Mouse (Mus musculus) left cerebral cortex, postnatal 14 days (tissue): ENCODE results near the gene Gtf3a. TPM values are rescaled to one million over a fixed set of nuclear protein-coding genes. Genes with fewer than 3 reads are reported as not detected.
"Not testable (repeated sequence)": the region's sequence is repeated elsewhere in the genome, so short reads cannot be mapped to it uniquely, and the experiment has no call there.

ENCODE experiments used
- DNase-seq, 2 experiments: peaks; one replicate each; pipeline ENCODE4 v3.0.0; 2021 to 2022; ENCODE audit warnings: low spot score in 2 of 2, mixed read lengths in 1 of 2
- intact Hi-C: fragments of 180-260 bp; cut with DNase I; formaldehyde crosslinking; loops from one replicate; pipeline ENCODE4 v1.15.1; 2025
- long read RNA-seq, 2 experiments: library from polyadenylated mRNA; stranded (forward); transcript quantifications; one replicate each; pipeline ENCODE4 v2.0.0; 2021
- total RNA-seq, 2 experiments: library from RNA; stranded (reverse); gene quantifications; 2 replicates each; pipeline ENCODE4 v1.2.3; 2021

The Gtf3a gene
- 10 to 100 TPM; 23.9 to 29.1 TPM for total RNA-seq
- long read RNA-seq, experiment 1, transcript Gtf3a-204 (9 exons, 1,298 nt) = major isoform, 36 of 47 reads
- long read RNA-seq, experiment 1, partial matches to known transcripts = 2 of 47 reads
- long read RNA-seq, experiment 1, other reads (novel, unspliced or antisense) = 8 of 47 reads
- long read RNA-seq, experiment 2, transcript Gtf3a-204 (9 exons, 1,298 nt) = major isoform, 27 of 34 reads
- long read RNA-seq, experiment 2, partial matches to known transcripts = 2 of 34 reads
- long read RNA-seq, experiment 2, other reads (novel, unspliced or antisense) = 2 of 34 reads

DNA sequence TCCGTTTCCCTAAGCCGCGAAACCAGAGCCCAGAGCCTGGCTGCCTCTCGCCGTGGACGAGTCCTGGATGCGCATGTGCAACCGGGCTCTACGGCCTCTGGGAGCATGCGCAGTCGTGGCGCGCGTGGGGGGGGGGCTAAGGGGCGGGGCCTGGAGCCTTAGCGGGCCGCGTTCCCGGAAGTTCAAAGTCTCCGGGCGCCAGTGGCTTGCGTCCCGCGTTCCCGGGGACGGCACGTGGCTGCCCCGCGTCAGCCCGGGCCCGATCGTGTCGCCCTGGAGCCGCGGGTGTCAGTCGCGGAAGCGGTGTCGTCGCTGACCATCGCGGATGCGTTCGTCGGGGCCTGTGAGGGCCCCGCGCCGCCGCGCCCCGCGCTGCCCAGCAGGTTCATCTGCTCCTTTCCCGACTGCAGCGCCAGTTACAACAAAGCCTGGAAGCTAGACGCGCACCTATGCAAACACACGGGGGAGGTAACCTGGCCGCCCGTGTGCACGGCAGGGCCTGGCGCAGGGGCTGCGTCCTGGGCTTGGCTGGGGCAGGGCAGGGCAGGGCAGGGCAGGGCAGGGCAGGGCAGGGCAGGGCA is at the start of gene Gtf3a:
Gene Gtf3a (plus strand): TSS at position 150 of the 581 bp plus-strand sequence.
- peak; percentile 70 to 80 for DNase-seq
- intact Hi-C loops = no loop called here

DNA sequence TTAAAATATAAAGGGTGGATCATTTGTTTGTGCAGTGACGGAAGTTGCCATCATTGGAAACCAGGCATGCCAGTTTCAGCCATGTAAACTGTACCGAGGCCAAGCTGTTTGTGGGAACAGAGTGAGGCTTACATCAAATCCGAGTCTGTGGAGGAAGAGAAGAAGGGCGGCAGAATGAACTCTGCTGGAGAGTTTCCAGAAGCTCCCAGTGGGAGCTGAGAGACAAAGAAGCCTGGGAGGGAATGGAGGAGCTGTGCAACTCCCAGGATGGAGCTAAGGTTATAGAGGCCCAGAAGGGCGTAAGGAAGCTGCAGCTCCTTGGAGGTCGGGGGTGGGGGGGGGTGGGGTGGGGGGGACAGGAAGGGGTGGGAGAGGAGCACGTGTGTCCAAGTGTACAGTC is 48.1 kb upstream of the Gtf3a start:
- intact Hi-C loops = no loop called here
- DNase-seq = no peak

DNA sequence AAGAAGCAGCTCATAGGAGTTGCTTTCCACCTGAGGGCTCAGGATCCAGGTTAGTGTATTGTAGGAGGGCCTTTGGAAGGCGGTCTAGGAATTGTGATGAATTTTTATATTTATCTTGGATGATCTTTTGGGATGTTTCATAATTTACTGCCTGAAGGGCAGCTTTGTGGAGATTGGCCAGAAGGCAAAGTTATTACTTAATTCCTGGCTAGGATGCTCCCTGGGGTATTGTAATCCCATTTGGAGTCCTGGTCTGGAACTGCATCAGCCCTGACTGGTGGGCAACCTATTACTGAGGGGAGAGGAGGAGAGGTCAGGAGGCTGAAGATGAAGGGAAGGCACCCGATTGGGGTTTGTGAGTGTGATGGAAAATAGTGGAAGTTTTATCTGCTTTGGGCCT is 47.0 kb upstream of the Gtf3a start:
- DNase-seq = no peak
- intact Hi-C loops = no loop called here

DNA sequence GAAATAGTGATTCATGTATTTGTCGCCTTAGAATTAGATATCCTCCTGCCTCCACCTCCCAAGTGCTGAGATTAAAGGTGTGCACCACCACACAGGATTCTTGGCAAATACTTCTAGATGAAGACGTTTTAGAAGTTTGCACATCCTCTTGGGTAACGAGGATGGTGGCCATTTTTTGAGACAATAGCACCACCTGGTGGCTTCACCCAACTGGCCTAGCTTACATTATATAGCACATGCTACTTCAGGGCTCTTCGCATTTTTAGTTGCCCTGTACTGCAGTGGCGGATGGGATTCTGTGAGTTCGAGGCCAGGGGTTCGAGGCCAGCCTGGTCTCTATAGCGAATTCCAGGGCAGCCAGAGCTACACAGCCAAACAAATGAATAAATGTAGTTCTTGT is 44.1 kb upstream of the Gtf3a start:
- intact Hi-C loops = loop anchor here (1.0 to 2.0 kb wide), 3 partner anchors 198 to 414 kb away; no protein-coding TSS in a partner anchor

DNA sequence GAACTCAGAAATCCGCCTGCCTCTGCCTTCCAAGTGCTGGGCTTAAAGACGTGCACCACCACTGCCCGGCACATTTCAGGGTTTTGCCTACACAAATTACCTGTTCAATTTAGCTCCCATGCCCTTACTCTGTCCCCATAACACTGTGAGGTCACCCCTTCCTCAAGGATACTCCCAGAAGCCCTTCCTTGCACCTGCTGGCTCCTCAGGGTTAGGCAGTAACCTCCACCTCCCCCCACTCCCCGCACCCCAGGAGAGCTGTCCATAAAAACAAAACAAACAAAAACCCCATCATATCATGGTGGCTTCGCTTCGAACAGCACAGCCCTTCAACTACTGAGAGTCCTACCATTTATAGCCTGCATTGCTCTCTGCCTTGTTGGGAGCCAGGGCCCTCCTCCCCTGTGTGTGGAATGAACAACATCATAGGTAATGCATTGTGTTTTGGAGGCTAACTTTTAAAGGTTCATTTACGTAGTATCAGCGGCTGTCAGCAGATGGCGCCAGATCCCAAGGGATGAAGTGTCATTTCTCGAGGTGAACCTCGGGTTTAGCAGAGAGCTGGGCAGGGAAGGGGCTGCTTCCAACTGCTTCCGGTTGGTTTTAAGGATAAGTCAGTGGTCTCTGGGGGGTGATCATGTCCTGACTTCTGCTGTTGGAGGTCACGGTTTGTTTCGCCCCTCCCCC is 42.8 kb upstream of the Gtf3a start:
- peak; percentile 52 to 79 for DNase-seq
- intact Hi-C loops = loop anchor here (2.0 kb wide), 1 partner anchor 413 kb away; no protein-coding TSS in a partner anchor

More for the DNA sequence above, 44.1 kb upstream of the Gtf3a start:
- DNase-seq = peak; percentile 85 to 88

DNA sequence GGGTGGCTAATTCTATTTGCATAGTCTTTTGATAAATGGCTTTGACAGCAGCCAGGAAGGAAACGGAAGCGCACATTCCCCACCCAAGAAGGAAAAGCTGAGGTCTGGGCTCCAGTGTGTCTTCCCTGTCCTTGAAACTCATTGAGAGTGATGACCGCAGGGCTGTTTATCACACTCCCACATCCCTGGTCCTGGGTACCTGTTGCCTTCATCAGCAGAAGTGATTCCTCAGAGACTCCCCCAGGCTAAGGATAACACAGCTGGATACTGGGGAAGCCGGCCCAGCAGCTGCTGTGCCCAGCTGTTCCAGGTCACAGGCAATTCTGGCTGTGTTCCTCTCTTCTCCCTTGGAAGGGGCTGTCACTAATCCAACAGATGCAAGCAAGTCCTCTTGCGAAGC is 40.9 kb upstream of the Gtf3a start:
- intact Hi-C loops = no loop called here
- DNase-seq = no peak

DNA sequence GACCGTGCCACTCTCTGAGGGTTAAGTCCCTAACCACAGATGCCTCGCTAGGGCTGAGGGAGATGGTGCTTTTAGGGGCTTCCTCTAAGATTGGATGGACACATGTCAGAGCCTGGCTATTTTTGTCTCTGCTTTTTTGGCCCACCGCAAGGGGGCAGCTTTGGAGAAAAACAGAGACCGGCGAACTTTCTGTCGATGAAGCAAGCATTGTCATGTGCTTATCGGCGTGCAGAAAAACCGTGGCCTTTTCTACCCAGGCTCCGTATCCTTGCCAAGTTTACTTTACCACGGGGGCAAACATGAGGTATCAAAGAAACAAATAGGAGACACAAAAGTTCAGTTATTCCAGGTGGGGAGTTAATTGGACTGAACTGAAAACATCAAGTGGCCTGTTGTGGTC is 39.8 kb upstream of the Gtf3a start:
- intact Hi-C loops = no loop called here
- DNase-seq = no peak

DNA sequence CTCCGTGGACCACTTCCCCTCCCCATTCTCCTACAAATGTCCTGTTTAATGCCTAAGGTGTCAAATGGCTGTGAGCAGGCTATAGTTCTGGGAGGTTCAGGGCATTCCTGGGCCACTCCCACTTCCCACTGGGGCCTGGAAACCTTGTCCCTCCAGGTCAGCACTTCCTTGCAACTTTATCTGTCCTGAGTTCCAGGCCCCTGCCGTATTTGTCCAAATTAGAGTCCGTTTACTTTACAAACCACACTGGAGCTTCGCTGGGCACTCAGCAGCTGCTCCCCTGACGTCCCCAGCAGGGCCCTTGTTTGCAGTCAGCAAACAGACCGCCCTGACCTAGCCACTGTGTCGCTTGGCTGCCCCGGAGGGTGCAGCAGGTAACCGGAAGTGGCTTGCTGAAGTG is 36.3 kb upstream of the Gtf3a start:
- no peak for DNase-seq
- intact Hi-C loops = no loop called here

DNA sequence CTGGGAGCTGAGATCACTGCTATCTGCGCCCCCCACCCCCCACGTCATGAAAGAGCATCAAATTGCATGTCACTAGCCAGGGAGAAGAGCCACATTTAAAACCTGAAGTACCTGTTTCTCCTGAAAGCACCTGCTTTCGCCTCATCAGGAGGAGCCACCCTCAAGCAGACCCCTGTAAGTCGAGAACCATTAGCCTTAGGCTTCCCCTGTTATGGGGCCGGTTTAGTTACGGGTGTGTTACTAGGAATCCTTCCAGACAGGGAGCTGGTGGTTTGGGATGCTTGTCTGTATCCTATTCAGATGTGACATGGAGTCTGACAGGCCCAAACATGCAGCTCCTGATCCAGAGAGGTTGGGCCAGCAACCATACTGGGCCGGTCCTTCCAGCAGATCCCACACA is 35.1 kb upstream of the Gtf3a start:
- no peak for DNase-seq
- intact Hi-C loops = no loop called here

DNA sequence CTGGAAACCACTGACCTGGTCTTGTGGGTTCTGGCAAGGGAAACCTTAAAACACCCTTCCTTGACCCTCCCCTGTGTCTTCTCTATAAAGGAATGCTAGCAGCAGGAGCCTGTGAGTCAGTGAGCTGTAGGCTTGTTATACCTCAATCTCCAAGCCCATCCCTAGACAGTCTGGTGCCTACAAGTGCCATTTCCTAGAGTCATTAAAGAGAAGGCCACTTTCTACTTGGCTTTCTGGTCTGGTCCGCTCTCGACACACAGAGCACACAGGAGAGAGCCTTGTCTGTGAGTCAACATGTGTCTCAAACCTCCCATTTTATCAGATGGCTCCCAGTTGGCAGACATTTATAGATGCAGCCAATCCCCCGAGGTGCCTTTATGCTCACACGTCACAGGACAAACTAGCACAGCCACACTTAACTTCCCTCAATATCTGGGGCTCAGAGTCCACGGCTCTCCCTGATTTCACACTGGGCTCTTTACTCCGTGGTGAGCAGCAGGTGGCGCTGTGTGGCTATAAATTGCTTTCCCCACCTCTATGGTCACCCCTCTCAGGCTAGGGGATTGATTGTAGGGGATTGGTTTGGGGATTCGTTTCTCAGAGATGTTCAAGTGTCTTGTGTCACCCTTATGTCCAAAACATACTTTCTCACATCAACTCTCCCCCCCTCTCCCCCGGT is 34.2 kb upstream of the Gtf3a start:
- intact Hi-C loops = loop anchor here (2.0 kb wide), 2 partner anchors 313 to 405 kb away; no protein-coding TSS in a partner anchor
- peak; percentile 42 to 67 for DNase-seq

DNA sequence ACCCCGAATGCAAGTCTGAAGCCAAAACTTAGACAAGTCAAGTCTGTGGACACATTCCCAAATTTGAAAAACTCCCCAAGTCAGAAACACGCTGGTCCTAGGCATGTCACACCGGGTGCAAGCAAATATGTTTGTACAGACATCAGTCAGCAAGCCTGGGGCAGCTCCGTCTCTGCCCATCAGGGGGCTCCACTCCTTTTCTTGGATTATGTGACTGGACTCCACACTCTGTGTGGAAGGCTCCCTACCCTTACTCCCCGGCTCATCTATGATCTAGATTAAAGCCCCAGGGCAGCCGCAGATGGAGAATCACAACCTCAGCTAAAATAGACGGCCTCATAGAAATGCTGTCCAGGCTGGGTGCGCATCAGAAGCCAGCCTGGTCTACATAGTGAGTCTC is 32.2 kb upstream of the Gtf3a start:
- intact Hi-C loops = no loop called here

DNA sequence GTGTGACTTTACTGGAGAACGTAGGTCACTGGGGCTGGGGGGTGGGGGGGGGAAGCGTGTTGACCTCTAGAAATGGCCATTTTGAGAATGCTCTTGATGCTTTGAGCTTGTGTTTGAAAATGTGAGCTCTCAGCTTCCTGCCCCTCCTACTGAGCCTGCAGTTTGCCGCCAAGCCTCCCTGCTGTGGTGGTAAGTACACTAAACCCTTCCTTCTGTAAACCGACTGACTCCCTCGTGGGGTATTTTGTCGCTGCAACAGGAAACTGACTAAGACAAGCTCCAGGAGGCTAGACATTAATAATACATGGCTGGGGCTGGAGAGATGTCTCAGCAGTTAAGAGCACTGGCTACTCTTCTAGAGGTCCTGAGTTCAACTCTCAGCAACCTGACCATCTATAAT is 31.7 kb upstream of the Gtf3a start:
- intact Hi-C loops = no loop called here
- no peak for DNase-seq

More for the DNA sequence above, 32.2 kb upstream of the Gtf3a start:
- no peak for DNase-seq

DNA sequence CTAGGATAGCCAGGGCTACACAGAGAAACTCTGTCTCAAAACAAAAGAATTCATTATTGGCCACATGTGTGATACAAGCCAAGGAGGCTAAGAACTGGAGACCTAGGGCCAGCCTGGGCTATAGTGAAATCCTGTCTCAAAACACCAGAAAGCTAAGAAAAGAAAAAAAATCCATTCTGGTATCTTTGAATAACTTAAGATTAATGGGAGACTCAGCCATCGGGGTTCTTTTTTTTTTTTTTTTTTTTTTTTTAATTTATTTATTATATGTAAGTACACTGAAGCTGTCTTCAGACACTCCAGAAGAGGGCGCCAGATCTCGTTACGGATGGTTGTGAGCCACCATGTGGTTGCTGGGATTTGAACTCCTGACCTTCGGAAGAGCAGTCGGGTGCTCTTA is 31.1 kb upstream of the Gtf3a start:
- intact Hi-C loops, DNase-seq: not testable (repeated sequence)

DNA sequence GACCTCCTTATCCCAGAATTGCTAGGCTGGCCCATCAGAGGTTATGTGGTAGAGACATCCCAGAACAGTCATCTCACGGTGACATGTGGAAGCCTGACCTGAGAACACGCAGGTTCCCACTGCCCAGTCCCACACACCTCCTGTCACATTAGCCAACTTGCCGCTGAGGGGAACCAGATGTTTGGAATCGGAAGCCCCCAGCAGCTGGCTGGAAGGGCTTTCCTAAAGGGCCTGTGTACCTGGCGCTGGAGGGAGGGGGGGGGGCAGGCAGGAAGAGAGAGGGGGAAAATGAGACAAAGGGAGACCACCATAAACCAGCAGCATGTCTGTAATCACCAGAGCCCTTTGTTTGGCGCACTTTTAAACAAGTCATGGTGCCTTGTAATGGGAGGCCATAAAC is 28.6 kb upstream of the Gtf3a start:
- intact Hi-C loops = no loop called here
- DNase-seq = no peak

DNA sequence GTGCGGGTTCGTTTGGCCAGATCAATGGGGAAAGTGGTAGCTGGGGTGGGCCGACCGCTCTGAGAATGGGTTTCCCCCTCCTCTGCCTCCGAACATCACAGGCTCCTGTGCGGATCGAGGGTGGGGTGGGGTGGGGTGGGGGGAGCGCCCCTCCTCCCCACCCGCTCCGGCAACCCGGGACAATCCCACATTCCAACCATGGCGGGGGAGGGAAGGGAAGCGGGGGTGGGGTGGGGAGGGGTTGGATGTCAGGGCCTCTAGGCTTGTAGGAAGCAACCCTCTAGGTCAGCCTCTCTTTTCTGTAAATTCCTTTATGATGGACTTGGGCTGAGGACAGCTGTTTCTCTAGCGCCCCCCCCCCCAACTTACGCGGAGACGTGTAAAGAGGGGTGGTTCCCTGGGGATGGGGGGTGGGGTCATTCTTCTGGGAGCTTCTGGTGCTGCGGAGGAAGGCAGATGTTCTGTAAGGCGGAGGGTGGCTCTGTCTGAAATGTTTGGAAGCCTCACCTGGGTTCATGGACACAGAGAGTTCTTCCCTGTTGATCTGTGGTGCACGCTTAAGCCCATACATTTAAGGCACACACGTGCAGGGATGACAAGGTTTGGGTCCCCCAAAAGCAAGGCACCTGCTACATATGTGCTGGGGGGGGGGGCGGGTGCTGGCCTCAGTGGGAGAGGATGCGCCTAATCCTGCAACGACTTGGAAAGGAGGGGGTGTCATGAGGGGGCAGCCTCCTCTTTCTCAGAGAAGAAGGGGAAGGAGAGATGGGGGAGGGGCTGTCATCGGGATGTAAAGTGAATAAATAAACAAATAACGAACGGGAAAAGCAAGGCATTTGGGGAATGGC is 27.9 kb upstream of the Gtf3a start:
- DNase-seq = no peak
- intact Hi-C loops = no loop called here

DNA sequence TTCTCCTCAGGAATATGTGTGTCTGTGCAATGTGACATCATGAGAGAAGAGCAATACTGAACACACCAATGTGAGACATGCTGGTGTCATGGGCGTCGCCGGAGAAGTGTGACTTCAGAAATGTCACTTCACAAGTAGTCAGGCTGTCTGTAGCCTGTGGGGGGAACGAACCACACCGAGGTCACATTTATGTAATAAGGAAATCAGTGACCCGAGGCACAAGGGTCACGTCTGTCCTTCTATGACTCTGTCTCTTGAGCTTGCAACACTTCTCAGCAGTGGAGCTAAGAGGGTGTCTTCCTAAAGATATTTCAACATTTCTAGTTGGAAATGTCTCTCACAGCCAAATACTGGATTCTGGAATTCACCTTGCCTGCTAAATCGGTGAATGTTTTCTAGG is 27.2 kb upstream of the Gtf3a start:
- intact Hi-C loops = no loop called here
- DNase-seq = no peak

DNA sequence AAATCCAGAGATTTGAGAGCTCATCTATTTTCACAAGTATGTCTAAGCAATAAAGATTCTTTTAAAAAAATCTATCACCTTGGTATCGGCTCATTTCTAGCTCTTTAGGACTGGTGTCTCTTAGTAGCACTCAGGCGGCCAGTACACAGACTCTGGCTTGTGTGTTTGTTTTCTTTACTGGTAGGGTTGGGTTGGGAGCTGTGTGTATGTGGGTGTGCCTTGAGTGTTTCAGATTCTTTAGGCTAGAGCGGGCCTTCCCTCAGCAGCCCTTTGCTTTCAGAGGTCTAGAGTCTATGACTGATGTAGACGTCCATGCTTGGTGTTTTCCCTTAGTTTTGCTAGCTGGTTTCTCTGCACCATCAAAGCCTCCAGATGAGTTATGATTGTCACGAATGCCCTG is 24.9 kb upstream of the Gtf3a start:
- no peak for DNase-seq
- intact Hi-C loops = no loop called here

DNA sequence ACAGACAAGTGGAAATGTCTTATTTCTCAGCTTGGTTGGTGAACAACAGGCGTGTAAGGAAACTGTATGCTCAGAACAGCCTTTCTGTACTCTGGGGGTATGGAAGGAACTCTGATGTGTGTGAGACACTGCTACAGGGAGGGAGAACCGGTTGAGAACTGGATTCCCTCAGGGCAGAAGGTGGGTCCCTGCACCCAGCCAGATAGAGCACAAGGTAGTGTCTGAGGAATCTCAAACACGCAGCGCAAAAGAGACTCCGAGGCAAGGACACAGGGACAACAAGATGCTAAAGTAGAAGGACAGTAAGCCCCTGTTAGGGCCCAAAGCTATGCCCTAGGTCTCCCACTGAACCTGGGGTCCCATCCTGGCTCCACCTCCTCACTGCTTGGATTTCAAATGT is 21.8 kb upstream of the Gtf3a start:
- no peak for DNase-seq
- intact Hi-C loops = no loop called here

DNA sequence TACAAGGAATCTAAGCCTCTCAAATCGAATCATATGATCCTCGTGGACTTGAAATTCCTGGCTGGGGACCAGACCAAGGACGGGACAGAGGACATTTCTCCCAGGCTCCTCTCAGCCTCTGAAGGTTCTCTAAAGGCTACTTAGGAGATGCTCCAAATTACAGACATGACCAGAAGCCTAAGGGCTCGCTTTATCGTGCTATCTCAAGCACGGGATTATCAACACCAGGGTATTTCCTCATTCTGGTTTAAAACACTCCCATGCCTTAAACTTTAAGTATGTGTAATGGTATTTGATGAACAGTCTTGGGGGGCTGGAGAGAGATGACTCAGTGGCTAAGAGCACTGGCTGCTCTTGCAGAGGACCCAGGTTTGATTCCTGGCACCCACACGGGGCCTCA is 17.0 kb upstream of the Gtf3a start:
- intact Hi-C loops = no loop called here
- DNase-seq = no peak
